Mouse (Mus musculus): ENCODE measurements around the gene Rtl8c. TPM values are rescaled to one million over a fixed set of nuclear protein-coding genes. Genes with fewer than 3 reads are reported as not detected.

Gene Rtl8c
- not detected in 2 replicates for total RNA-seq (2023)

GRCm38 (mm10) chrX:53607242-53608121, at the start of gene Rtl8c:
Rtl8c (plus strand) TSS chrX:53608032.

GRCm38 (mm10) chrX:53608879-53609278, 1.0 kb downstream of the Rtl8c start, which contains the start of gene Gm14597:
Gm14597 (minus strand) TSS chrX:53608979.

GRCm38 (mm10) chrX:53642980-53643961, 35.4 kb downstream of the Rtl8c start, which contains the start of gene Rtl8a:
Rtl8a (minus strand) TSS chrX:53643682.

Other genes starting within 250 kb of the Rtl8c start
- 27.6 and 28.9 TPM in 2 replicates for gene Mospd1, start 237.5 kb upstream of the Rtl8c start, total RNA-seq (2023)
- not detected in 2 replicates for gene Etd, start 173.1 kb upstream of the Rtl8c start, total RNA-seq (2023)
- not detected in 2 replicates for gene Gm14597, start 947 bp downstream of the Rtl8c start, total RNA-seq (2023)
- 7.7 and 8.3 TPM in 2 replicates for gene Rtl8a, start 35.6 kb downstream of the Rtl8c start, total RNA-seq (2023)
- 4.6 and 5.8 TPM in 2 replicates for gene Rtl8b, start 62.4 kb downstream of the Rtl8c start, total RNA-seq (2023)
- gene 4930502E18Rik, start 116.8 kb downstream of the Rtl8c start, total RNA-seq (2023) = not detected in 2 replicates
- not detected in 2 replicates for gene 1700013H16Rik, start 149.8 kb downstream of the Rtl8c start, total RNA-seq (2023)
- gene Zfp36l3, start 168.4 kb downstream of the Rtl8c start, total RNA-seq (2023) = not detected in 2 replicates
- gene Xlr, start 189.7 kb downstream of the Rtl8c start, total RNA-seq (2023) = 1.0 TPM in 1 of 2 replicates, not detected in the other

All from neutrophil, adult 65 days (primary cell).